Mouse (Mus musculus) hindbrain, embryonic 16.5 days (tissue): ENCODE data around the gene Mx1. TPM values are rescaled to one million over a fixed set of nuclear protein-coding genes. Genes with fewer than 3 reads are reported as not detected.

ENCODE experiments used
- ATAC-seq: fragments of 200-750 bp; cut with Nextera tagmentation; 2 replicates; pipeline ENCODE4 v1.8.0; 2017; ENCODE audit warnings: moderate TSS enrichment, moderate library complexity
- H3K27ac ChIP-seq: fragments of 300-500 bp; sonication (generic); 2 replicates; pipeline ENCODE4 v1.5.1; 2014; ENCODE audit warnings: low read depth, mild to moderate bottlenecking, control low read depth, low read length, moderate library complexity
- H3K27me3 ChIP-seq: fragments of 300-500 bp; sonication (generic); replicated peaks from 2 replicates; pipeline ENCODE4 v1.6.1; 2014; ENCODE audit warnings: low read length; ENCODE audit not compliant: control insufficient read depth, insufficient read depth
- H3K36me3 ChIP-seq: fragments of 300-500 bp; sonication (generic); 2 replicates; pipeline ENCODE4 v1.6.1; 2014; ENCODE audit warnings: mild to moderate bottlenecking, low read length, moderate library complexity, mixed read lengths; ENCODE audit not compliant: control insufficient read depth, insufficient read depth
- H3K4me1 ChIP-seq: fragments of 300-500 bp; sonication (generic); 2 replicates; pipeline ENCODE4 v1.6.1; 2014; ENCODE audit warnings: low read depth, low read length; ENCODE audit not compliant: control insufficient read depth, insufficient read depth
- H3K4me2 ChIP-seq: fragments of 300-500 bp; sonication (generic); 2 replicates; pipeline ENCODE4 v1.6.1; 2014; ENCODE audit warnings: mild to moderate bottlenecking, low read length, control low read depth, moderate library complexity
- H3K4me3 ChIP-seq: fragments of 300-500 bp; sonication (generic); 2 replicates; pipeline ENCODE4 v1.5.1; 2014; ENCODE audit warnings: mild to moderate bottlenecking, low read length, control low read depth, moderate library complexity
- H3K9ac ChIP-seq: fragments of 300-500 bp; sonication (generic); 2 replicates; pipeline ENCODE4 v1.6.1; 2014; ENCODE audit warnings: low read depth, mild to moderate bottlenecking, control low read depth, low read length, moderate library complexity
- H3K9me3 ChIP-seq: fragments of 300-500 bp; sonication (generic); 2 replicates; pipeline ENCODE4 v1.6.1; 2014; ENCODE audit warnings: mild to moderate bottlenecking, low read length, moderate library complexity; ENCODE audit not compliant: control insufficient read depth
- WGBS: fragments of 180-500 bp; shearing (Covaris S2); extraction: QIAGEN DNeasy Blood & Tissue Kit; methylation state at CpG from one replicate; pipeline ENCODE4 v1.1.7; 2014; 5-methylcytosine and 5-hydroxymethylcytosine counted together
- polyA plus RNA-seq: library from polyadenylated mRNA; unstranded; fragments of >200 nt; fragmentation: Nextera tagmentation; extraction: Ambion mirVana; gene quantifications from 2 replicates; pipeline ENCODE4 v1.2.1, GENCODE M21; 2015

Gene Mx1
- 0.16 and 0.23 TPM in 2 replicates for polyA plus RNA-seq

DNA sequence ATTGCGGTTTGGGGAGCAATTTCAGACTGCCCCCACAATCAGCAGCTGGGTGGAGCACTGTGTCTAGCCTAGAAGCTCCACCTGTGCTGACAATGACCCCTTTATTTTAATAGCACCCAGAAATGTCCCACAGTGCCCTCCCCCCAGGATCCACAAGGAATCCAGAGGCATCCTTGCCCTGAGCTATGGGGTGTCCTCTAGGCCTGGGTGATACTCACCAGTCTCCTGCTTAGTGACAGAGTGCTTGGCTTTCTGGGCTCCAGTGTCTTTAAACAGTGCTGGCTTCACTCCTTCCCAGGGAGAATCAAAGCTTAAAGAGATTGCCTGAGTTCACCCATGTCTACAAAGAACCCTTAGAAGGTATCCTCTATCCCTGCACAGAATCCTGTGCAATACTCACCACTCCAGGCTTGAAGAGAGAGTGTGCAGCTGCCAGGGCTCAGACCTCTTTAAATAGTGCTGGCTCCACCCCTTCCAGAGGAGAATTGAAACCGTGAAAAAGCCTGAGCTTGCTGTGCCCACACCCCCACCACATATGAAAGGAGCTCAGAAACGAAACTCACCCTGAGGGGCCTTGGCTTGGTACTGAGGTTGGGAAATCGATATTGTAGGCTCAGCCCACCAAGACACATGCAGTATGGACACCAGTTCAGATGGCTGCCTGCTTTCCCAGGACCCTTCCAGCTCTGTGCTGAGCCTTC lies at the start of gene Mx1:
Gene Mx1 (minus strand): TSS at position 427 of the 701 bp plus-strand sequence.
- Histone ChIP-seq H3K4me2 (no peak within 1 kb of the TSS), H3K27me3 (no peaks in the 10 kb centered on the region), H3K4me3 (no peak within 1 kb of the TSS), H3K36me3 (no peaks in the 10 kb centered on the region), H3K9ac (no peak within 1 kb of the TSS), H3K9me3 (no peaks in the 10 kb centered on the region), H3K4me1 (no peaks in the 10 kb centered on the region), H3K27ac (no peak within 1 kb of the TSS)
- no peak for ATAC-seq
- 27% methylated on average over 4 of the region's 4 CpGs for WGBS

DNA sequence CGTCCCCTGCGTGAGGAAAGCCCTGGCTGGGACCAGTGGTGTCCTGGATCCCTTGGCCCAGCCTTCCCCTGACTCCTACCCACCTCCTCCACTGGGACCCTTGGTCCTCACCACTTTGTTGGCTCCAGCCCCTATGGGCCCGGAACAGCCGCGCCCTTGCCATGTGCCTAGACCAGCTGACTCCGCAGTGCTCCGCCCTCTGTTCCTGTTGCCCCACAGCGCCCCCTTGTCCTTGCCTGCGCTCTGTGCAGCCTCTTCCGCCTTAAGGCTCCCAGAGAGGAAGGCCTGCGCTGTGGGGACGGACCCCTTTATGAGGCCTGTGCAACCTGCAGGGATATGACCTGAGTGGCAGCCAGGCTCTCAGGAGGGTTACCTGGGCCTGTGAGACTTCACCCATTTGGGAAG lies 49.6 kb upstream of the Mx1 start:
- 90% methylated on average over 12 of the region's 12 CpGs for WGBS
- no peak overlapping the region for H3K27ac ChIP-seq

DNA sequence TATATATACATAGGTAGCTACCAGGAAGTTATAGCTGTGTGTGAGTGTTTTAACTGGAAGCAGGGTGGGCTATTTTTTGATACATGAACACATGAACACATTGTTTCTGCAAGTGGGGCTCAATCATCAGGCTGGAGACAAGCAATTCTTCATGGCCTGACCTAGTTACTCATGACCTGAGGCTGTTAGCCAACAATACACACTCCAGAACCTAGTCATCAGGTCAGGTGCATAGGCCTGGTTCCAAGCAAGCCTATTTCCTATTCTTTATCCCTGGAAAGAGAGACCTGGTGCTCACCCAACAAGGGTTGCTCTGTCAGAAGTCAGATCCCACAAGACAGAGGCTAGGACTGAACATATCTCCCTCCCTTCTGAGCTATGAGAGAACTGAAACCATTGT lies 48.8 kb upstream of the Mx1 start:
- H3K4me3 ChIP-seq, result no peak overlapping the region
- no peak for ATAC-seq
- H3K4me2 ChIP-seq, result no peak overlapping the region

More for the DNA sequence above, 49.6 kb upstream of the Mx1 start:
- Histone ChIP-seq H3K27me3 (no peaks in the 10 kb centered on the region), H3K4me3 (no peak overlapping the region), H3K4me2 (no peak overlapping the region), H3K9ac (no peak overlapping the region), H3K9me3 (no peaks in the 10 kb centered on the region), H3K4me1 (no peaks in the 10 kb centered on the region), H3K36me3 (no peaks in the 10 kb centered on the region)
- ATAC-seq, result no peak

DNA sequence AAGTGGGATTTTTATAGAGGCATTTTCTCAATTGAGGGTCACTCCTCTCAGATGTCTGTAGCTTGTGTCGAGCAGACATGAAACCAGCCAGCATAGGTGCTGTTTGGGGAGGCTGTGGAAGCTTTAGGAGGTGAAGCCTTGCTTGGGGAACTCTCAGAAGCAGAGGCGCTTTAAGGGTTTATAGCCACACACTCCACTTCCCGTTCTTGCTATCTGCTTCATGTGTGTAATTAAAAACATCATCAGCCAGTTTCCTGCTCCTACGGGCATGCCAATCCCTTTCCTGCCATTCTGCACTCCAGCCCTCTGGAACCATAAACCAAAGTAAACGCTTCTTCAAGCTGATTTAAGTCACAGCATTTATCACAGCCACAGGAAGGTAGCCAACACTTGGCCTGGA lies 48.1 kb upstream of the Mx1 start:
- Histone ChIP-seq H3K4me2 (no peak overlapping the region), H3K4me3 (no peak overlapping the region), H3K4me1 (no peaks in the 10 kb centered on the region), H3K27me3 (no peaks in the 10 kb centered on the region), H3K36me3 (no peaks in the 10 kb centered on the region), H3K27ac (no peak overlapping the region), H3K9ac (no peak overlapping the region), H3K9me3 (no peaks in the 10 kb centered on the region)
- no peak for ATAC-seq
- 68% methylated on average over 5 of the region's 5 CpGs for WGBS

More for the DNA sequence above, 48.8 kb upstream of the Mx1 start:
- Histone ChIP-seq H3K27me3 (no peaks in the 10 kb centered on the region), H3K27ac (no peak overlapping the region), H3K9ac (no peak overlapping the region), H3K36me3 (no peaks in the 10 kb centered on the region), H3K9me3 (no peaks in the 10 kb centered on the region), H3K4me1 (no peaks in the 10 kb centered on the region)

DNA sequence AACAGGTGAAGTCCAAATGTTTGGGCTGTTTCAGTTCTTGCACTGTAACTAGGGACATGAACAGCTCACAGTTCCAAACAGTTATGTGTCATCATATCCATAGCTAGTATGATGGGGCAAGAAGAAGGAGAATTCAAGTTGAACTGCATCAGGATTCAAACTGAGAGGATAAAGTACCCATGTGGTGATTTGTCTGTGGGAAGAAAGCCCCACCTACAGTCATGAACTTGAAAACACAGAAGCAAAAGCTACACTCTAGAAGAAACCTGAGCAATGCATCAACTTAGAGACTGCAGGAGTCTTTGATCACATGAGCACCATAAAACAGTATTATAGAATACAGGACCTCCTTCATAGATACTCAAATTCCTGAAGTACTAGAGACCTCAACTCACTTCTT lies 45.1 kb upstream of the Mx1 start:
- H3K27ac ChIP-seq, result no peak overlapping the region
- no peaks in the 10 kb centered on the region for H3K4me1 ChIP-seq
- no peaks in the 10 kb centered on the region for H3K27me3 ChIP-seq
- no peak overlapping the region for H3K9ac ChIP-seq
- H3K36me3 ChIP-seq, result no peaks in the 10 kb centered on the region
- no peaks in the 10 kb centered on the region for H3K9me3 ChIP-seq
- no peak overlapping the region for H3K4me2 ChIP-seq
- H3K4me3 ChIP-seq, result no peak overlapping the region
- no peak for ATAC-seq

DNA sequence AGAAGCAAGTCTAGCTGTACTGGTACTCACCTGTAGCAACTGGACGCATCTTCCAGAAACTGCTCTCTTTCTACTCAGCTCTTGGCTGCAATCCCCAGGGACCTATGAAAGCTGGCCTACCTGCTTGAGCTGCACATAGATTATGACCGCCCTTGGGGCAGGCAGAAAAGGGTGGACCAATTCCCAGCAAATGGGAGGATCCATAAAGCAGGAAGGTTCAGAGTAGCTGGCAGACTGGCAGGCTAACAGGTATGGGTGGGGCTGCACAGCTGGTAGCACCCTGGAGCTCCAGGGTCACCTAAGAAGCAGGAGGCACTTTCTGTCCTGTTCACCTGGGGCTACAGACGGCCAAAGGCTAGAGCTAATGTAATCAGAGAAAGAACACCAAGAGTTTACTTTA lies 42.1 kb upstream of the Mx1 start:
- WGBS, result 88% methylated on average over 3 of the region's 3 CpGs
- ATAC-seq, result no peak
- no peaks in the 10 kb centered on the region for H3K36me3 ChIP-seq

DNA sequence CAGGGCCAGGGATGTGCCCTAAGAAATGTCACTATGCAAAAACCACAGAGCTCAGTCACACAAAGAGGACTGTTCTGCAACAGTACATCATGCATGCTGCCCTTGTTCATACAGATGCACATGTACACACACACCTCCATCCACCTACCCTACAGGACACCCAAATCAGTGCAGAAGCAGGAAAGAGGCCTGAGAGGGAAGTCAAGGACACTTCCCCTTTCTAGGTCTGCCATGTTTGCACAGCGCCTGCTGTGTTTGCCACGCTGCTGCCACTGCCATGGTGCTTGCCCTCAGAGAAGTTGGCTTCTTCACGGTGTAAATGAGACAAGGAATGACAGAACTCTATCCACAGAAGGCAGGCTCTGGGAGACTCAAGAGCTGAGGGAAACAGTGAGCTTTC lies 41.1 kb upstream of the Mx1 start:
- Histone ChIP-seq H3K4me2 (no peak overlapping the region), H3K4me3 (no peak overlapping the region), H3K4me1 (no peaks in the 10 kb centered on the region), H3K27me3 (no peaks in the 10 kb centered on the region), H3K9me3 (no peaks in the 10 kb centered on the region), H3K27ac (no peak overlapping the region), H3K36me3 (no peaks in the 10 kb centered on the region), H3K9ac (no peak overlapping the region)
- no peak for ATAC-seq
- WGBS, result 79% methylated on average over 3 of the region's 3 CpGs

More for the DNA sequence above, 42.1 kb upstream of the Mx1 start:
- H3K27me3 ChIP-seq, result no peaks in the 10 kb centered on the region
- no peaks in the 10 kb centered on the region for H3K4me1 ChIP-seq
- H3K4me3 ChIP-seq, result no peak overlapping the region
- no peak overlapping the region for H3K4me2 ChIP-seq
- H3K9ac ChIP-seq, result no peak overlapping the region
- H3K27ac ChIP-seq, result no peak overlapping the region
- no peaks in the 10 kb centered on the region for H3K9me3 ChIP-seq

DNA sequence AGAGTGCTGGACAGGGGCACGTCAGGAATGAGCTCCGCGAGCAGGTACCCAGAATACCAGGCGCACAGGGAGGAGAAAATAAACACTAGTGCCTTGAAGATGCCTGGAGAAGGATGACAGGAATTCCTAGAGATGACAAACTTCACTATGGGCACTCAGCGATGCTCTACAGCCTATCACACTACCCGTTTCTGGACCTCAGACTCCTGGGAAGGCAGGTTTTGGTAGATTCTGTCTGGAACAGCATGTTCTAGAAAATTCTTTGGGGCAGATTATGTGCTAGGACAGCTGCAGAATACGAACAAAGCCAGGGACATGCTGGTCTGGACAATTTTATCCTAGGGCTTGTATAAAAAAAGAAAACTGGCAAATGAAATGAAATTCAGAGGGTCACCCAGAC lies 38.2 kb upstream of the Mx1 start:
- Histone ChIP-seq H3K4me3 (no peak overlapping the region), H3K9me3 (no peaks in the 10 kb centered on the region), H3K36me3 (no peaks in the 10 kb centered on the region), H3K27me3 (no peaks in the 10 kb centered on the region), H3K9ac (no peak overlapping the region), H3K4me1 (no peaks in the 10 kb centered on the region), H3K27ac (no peak overlapping the region), H3K4me2 (no peak overlapping the region)
- ATAC-seq, result no peak
- WGBS, result 91% methylated on average over 7 of the region's 7 CpGs

DNA sequence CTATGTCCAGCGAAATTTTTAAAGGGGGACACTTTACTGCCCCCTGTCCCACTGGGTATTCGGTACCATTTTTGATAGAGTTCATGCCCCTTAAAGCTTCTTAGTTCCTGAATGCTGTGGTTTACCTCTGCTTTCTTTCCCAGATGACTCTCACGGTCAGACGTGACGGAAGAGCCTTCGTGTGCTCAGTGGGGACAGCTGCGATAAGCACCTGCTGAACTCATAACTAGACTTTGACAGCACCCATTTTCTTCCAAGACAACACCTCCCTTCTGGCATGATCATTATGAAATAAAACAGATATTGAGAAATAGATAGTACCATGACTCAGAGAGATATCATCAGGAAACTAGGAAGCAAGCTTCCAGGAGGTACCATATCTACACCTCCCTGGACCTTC lies 36.7 kb upstream of the Mx1 start:
- no peak for ATAC-seq

DNA sequence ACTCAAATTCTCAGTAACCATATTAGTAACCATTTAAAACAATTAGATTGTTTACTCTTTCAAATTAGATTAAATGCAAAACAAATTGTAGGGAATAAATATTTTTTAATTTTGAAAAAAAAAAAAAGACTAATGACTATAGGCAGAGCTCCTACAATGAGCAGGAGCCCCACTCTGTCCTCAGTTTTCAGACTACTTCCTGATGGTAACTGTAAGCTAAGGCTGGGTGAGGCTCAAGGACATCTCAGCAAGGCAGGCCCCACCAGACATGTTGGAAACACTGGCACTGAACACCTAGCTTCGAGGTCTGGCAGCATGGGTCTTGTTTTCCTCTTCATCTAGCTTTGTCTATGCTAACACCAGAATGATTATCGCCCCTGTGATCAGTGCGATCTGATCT lies 35.4 kb upstream of the Mx1 start:
- 93% methylated on average over 3 of the region's 3 CpGs for WGBS
- Histone ChIP-seq H3K4me1 (no peaks in the 10 kb centered on the region), H3K27me3 (no peaks in the 10 kb centered on the region), H3K9ac (no peak overlapping the region), H3K4me3 (no peak overlapping the region), H3K4me2 (no peak overlapping the region), H3K36me3 (no peaks in the 10 kb centered on the region), H3K9me3 (no peaks in the 10 kb centered on the region), H3K27ac (no peak overlapping the region)
- ATAC-seq, result no peak

More for the DNA sequence above, 36.7 kb upstream of the Mx1 start:
- no peaks in the 10 kb centered on the region for H3K36me3 ChIP-seq
- H3K4me2 ChIP-seq, result no peak overlapping the region
- no peak overlapping the region for H3K4me3 ChIP-seq
- H3K4me1 ChIP-seq, result no peaks in the 10 kb centered on the region
- H3K9ac ChIP-seq, result no peak overlapping the region
- no peaks in the 10 kb centered on the region for H3K9me3 ChIP-seq
- 94% methylated on average over 7 of the region's 7 CpGs for WGBS
- no peak overlapping the region for H3K27ac ChIP-seq
- H3K27me3 ChIP-seq, result no peaks in the 10 kb centered on the region
